Mouse (Mus musculus) embryonic facial prominence, embryonic 13.5 days (tissue): ENCODE results near the gene Rfk. TPM values are rescaled to one million over a fixed set of nuclear protein-coding genes. Genes with fewer than 3 reads are reported as not detected.

Experiments used
- ATAC-seq: fragments of 200-750 bp; cut with Nextera tagmentation; 2 replicates; pipeline ENCODE4 v1.8.0; 2017; ENCODE audit warnings: low read depth; ENCODE audit not compliant: insufficient number of reproducible peaks, insufficient read depth, low FRiP score, low TSS enrichment
- H3K27ac ChIP-seq: fragments of 300-500 bp; sonication (generic); 2 replicates; pipeline ENCODE4 v1.5.1; 2015; ENCODE audit warnings: moderate library complexity, mild to moderate bottlenecking, inconsistent platforms
- H3K27me3 ChIP-seq: fragments of 300-500 bp; sonication (generic); 2 replicates; pipeline ENCODE4 v1.6.1; 2015; ENCODE audit warnings: mild to moderate bottlenecking, inconsistent platforms
- H3K36me3 ChIP-seq: fragments of 300-500 bp; sonication (generic); 2 replicates; pipeline ENCODE4 v1.6.1; 2015; ENCODE audit warnings: mild to moderate bottlenecking, inconsistent platforms
- H3K4me1 ChIP-seq: fragments of 300-500 bp; sonication (generic); 2 replicates; pipeline ENCODE4 v1.6.1; 2015; ENCODE audit warnings: inconsistent platforms
- H3K4me2 ChIP-seq: fragments of 300-500 bp; sonication (generic); 2 replicates; pipeline ENCODE4 v1.6.1; 2015; ENCODE audit warnings: moderate library complexity, mild to moderate bottlenecking, inconsistent platforms
- H3K4me3 ChIP-seq: fragments of 300-500 bp; sonication (generic); 2 replicates; pipeline ENCODE4 v1.5.1; 2015; ENCODE audit warnings: mild to moderate bottlenecking, inconsistent platforms
- H3K9ac ChIP-seq: fragments of 300-500 bp; sonication (generic); 2 replicates; pipeline ENCODE4 v1.6.1; 2015; ENCODE audit warnings: mild to moderate bottlenecking, inconsistent platforms
- H3K9me3 ChIP-seq: fragments of 300-500 bp; sonication (generic); 2 replicates; pipeline ENCODE4 v1.6.1; 2016; ENCODE audit warnings: inconsistent platforms
- WGBS: fragments of 180-500 bp; shearing (Covaris S2); methylation state at CpG from one replicate; pipeline ENCODE4 v1.1.7; 2015; ENCODE audit warnings: mixed read lengths; 5-methylcytosine and 5-hydroxymethylcytosine counted together
- polyA plus RNA-seq: library from polyadenylated mRNA; unstranded; fragments of >200 nt; fragmentation: Nextera tagmentation; extraction: Ambion mirVana; gene quantifications from 2 replicates; pipeline ENCODE4 v1.2.1, GENCODE M21; 2015

Rfk gene
- polyA plus RNA-seq, 1 experiment from 2014 or later, result 87.2 TPM

GRCm38 (mm10) chr19:17359315-17359890, 34.4 kb upstream of the Rfk start:
- Histone ChIP-seq H3K9ac (no peak overlapping the region), H3K4me1 (peaks cover 12% of the 10 kb centered on the region), H3K27ac (no peak overlapping the region), H3K36me3 (no peaks in the 10 kb centered on the region), H3K27me3 (peaks cover 31% of the 10 kb centered on the region), H3K4me3 (no peak overlapping the region), H3K9me3 (no peaks in the 10 kb centered on the region), H3K4me2 (no peak overlapping the region)
- ATAC-seq, result no peak
- WGBS, result 78% methylated on average over 14 of the region's 14 CpGs

GRCm38 (mm10) chr19:17361181-17361580, 32.7 kb upstream of the Rfk start:
- no peak for ATAC-seq
- Histone ChIP-seq H3K36me3 (no peaks in the 10 kb centered on the region), H3K4me3 (no peak overlapping the region), H3K9ac (no peak overlapping the region), H3K27me3 (peaks cover 14% of the 10 kb centered on the region), H3K4me1 (peaks cover 5% of the 10 kb centered on the region; the same call in 1 of the 2 replicates), H3K9me3 (no peaks in the 10 kb centered on the region), H3K4me2 (no peak overlapping the region), H3K27ac (no peak overlapping the region)
- 78% methylated on average over 2 of the region's 2 CpGs for WGBS

GRCm38 (mm10) chr19:17364741-17365140, 29.1 kb upstream of the Rfk start:
- WGBS, result 35% methylated on average over 3 of the region's 3 CpGs

GRCm38 (mm10) chr19:17366364-17367090, 27.3 kb upstream of the Rfk start:
- WGBS, result 90% methylated on average over 8 of the region's 8 CpGs
- Histone ChIP-seq H3K4me3 (no peak overlapping the region), H3K27ac (no peak overlapping the region), H3K9ac (no peak overlapping the region), H3K9me3 (no peaks in the 10 kb centered on the region), H3K4me1 (no peaks in the 10 kb centered on the region), H3K4me2 (no peak overlapping the region), H3K27me3 (no peaks in the 10 kb centered on the region), H3K36me3 (no peaks in the 10 kb centered on the region)
- no peak for ATAC-seq

More at GRCm38 (mm10) chr19:17364741-17365140, 29.1 kb upstream of the Rfk start:
- H3K27ac ChIP-seq, result no peak overlapping the region
- no peak overlapping the region for H3K4me3 ChIP-seq
- H3K9me3 ChIP-seq, result no peaks in the 10 kb centered on the region
- ATAC-seq, result no peak
- H3K4me2 ChIP-seq, result no peak overlapping the region
- H3K27me3 ChIP-seq, result no peaks in the 10 kb centered on the region
- no peak overlapping the region for H3K9ac ChIP-seq
- peaks cover under 1% of the 10 kb centered on the region; the same call in 1 of the 2 replicates for H3K4me1 ChIP-seq
- H3K36me3 ChIP-seq, result no peaks in the 10 kb centered on the region

GRCm38 (mm10) chr19:17368557-17368956, 25.3 kb upstream of the Rfk start:
- no peaks in the 10 kb centered on the region for H3K27me3 ChIP-seq
- H3K36me3 ChIP-seq, result no peaks in the 10 kb centered on the region
- no peak overlapping the region for H3K4me3 ChIP-seq
- H3K4me2 ChIP-seq, result no peak overlapping the region
- H3K9me3 ChIP-seq, result no peaks in the 10 kb centered on the region
- no peak overlapping the region for H3K27ac ChIP-seq
- WGBS, result 82% methylated on average over 9 of the region's 9 CpGs
- H3K9ac ChIP-seq, result no peak overlapping the region
- ATAC-seq, result no peak
- H3K4me1 ChIP-seq, result no peaks in the 10 kb centered on the region

- no peak overlapping the region for H3K27ac ChIP-seq
- H3K27me3 ChIP-seq, result no peaks in the 10 kb centered on the region
- H3K4me2 ChIP-seq, result no peak overlapping the region
- no peaks in the 10 kb centered on the region for H3K9me3 ChIP-seq
- no peak for ATAC-seq
- no peak overlapping the region for H3K9ac ChIP-seq
- no peaks in the 10 kb centered on the region for H3K4me1 ChIP-seq
- 67% methylated on average over 7 of the region's 7 CpGs for WGBS
- H3K36me3 ChIP-seq, result no peaks in the 10 kb centered on the region
- H3K4me3 ChIP-seq, result no peak overlapping the region
These were observed 24.3 kb upstream of the Rfk start for GRCm38 (mm10) chr19:17369581-17369980.

GRCm38 (mm10) chr19:17372701-17373100, 21.1 kb upstream of the Rfk start, which contains the start of gene Gcnt1:
Gene Gcnt1 (minus strand): TSS chr19:17372844.
- no peaks in the 10 kb centered on the region for H3K36me3 ChIP-seq
- H3K27ac ChIP-seq, result no peak within 1 kb of the TSS
- no peak within 1 kb of the TSS for H3K4me3 ChIP-seq
- no peak within 1 kb of the TSS for H3K4me2 ChIP-seq
- WGBS, result 71% methylated on average over 3 of the region's 3 CpGs
- H3K9ac ChIP-seq, result no peak within 1 kb of the TSS
- no peaks in the 10 kb centered on the region for H3K9me3 ChIP-seq
- H3K4me1 ChIP-seq, result no peaks in the 10 kb centered on the region
- no peaks in the 10 kb centered on the region for H3K27me3 ChIP-seq
- no peak for ATAC-seq

GRCm38 (mm10) chr19:17378845-17379244, 15.0 kb upstream of the Rfk start:
- Histone ChIP-seq H3K4me3 (no peak overlapping the region), H3K27me3 (no peaks in the 10 kb centered on the region), H3K4me1 (no peaks in the 10 kb centered on the region), H3K27ac (no peak overlapping the region), H3K4me2 (no peak overlapping the region), H3K9ac (no peak overlapping the region), H3K9me3 (no peaks in the 10 kb centered on the region), H3K36me3 (no peaks in the 10 kb centered on the region)
- no peak for ATAC-seq

GRCm38 (mm10) chr19:17380549-17380948, 13.3 kb upstream of the Rfk start:
- H3K27ac ChIP-seq, result no peak overlapping the region
- H3K9me3 ChIP-seq, result no peaks in the 10 kb centered on the region
- H3K4me3 ChIP-seq, result no peak overlapping the region
- no peaks in the 10 kb centered on the region for H3K36me3 ChIP-seq
- H3K4me1 ChIP-seq, result no peaks in the 10 kb centered on the region
- no peaks in the 10 kb centered on the region for H3K27me3 ChIP-seq
- WGBS, result 59% methylated on average over 7 of the region's 7 CpGs
- no peak overlapping the region for H3K9ac ChIP-seq
- ATAC-seq, result no peak
- no peak overlapping the region for H3K4me2 ChIP-seq

GRCm38 (mm10) chr19:17382807-17383397, 10.9 kb upstream of the Rfk start:
- 79% methylated on average over 6 of the region's 6 CpGs for WGBS
- H3K9ac ChIP-seq, result no peak overlapping the region
- H3K27me3 ChIP-seq, result no peaks in the 10 kb centered on the region
- no peak overlapping the region for H3K4me2 ChIP-seq
- H3K4me3 ChIP-seq, result no peak overlapping the region
- H3K4me1 ChIP-seq, result no peaks in the 10 kb centered on the region; the same call in 1 of the 2 replicates
- no peak for ATAC-seq
- no peaks in the 10 kb centered on the region for H3K36me3 ChIP-seq
- H3K27ac ChIP-seq, result no peak overlapping the region
- H3K9me3 ChIP-seq, result no peaks in the 10 kb centered on the region

GRCm38 (mm10) chr19:17385022-17385421, 8.8 kb upstream of the Rfk start:
- Histone ChIP-seq H3K27ac (no peak overlapping the region), H3K4me2 (no peak overlapping the region), H3K9me3 (no peaks in the 10 kb centered on the region), H3K27me3 (no peaks in the 10 kb centered on the region), H3K9ac (no peak overlapping the region), H3K36me3 (no peaks in the 10 kb centered on the region), H3K4me1 (no peaks in the 10 kb centered on the region; the same call in 1 of the 2 replicates), H3K4me3 (no peak overlapping the region)
- 93% methylated on average over 4 of the region's 4 CpGs for WGBS
- ATAC-seq, result no peak

- Histone ChIP-seq H3K27ac (no peak overlapping the region), H3K4me1 (no peaks in the 10 kb centered on the region; the same call in 1 of the 2 replicates), H3K36me3 (no peaks in the 10 kb centered on the region), H3K4me2 (no peak overlapping the region), H3K9ac (no peak overlapping the region), H3K27me3 (no peaks in the 10 kb centered on the region), H3K4me3 (no peak overlapping the region), H3K9me3 (no peaks in the 10 kb centered on the region)
- ATAC-seq, result no peak
- 64% methylated on average over 1 of the region's 1 CpGs for WGBS
These were observed 8.4 kb upstream of the Rfk start for GRCm38 (mm10) chr19:17385426-17385825.
